Mouse (Mus musculus) colon, adult 2 months (tissue): Measurements from ENCODE around the gene Chia1. TPM values are rescaled to one million over a fixed set of nuclear protein-coding genes. Genes with fewer than 3 reads are reported as not detected.

ENCODE experiments used
- polyA plus RNA-seq: library from polyadenylated mRNA; depleted of rRNA; stranded (reverse); fragments of >200 nt; gene quantifications from 2 replicates; pipeline ENCODE4 v1.2.3, GENCODE M21; 2012; rRNA removed

Gene Chia1
- polyA plus RNA-seq: not detected in 2 replicates

DNA sequence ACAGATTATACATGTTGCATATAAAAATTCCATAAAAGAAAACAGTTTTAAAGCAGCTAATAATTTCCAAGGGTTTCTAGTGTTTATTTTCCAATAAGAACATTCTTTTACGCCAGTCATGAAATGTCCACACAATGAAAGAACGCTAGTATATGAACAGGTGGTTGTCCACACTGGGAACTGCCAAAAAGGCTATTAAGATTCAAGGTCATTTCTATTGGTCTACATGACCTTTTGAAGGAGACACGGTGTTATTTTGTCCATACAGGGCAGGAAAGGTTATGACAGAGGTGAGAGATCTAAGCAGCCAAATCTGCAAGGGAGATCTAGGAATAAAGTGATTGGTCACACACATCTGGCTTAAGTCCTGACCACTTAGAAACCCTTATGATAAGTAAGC lies at the start of gene Chia1:
Chia1 (plus strand) TSS at position 301 of the 400 bp plus-strand sequence.

GRCm38 (mm10) chr3:106167464-106167863 lies 54.4 kb downstream of the Chia1 start, which contains the start of gene Chil3:
Gene Chil3, minus strand, starts transcription at chr3:106167564.

Other genes starting within 250 kb of the Chia1 start
- gene Adora3, start 242.4 kb upstream of the Chia1 start, polyA plus RNA-seq: 0.45 and 0.51 TPM in 2 replicates
- 0.27 and 0.87 TPM in 2 replicates for gene Tmigd3, start 242.3 kb upstream of the Chia1 start, polyA plus RNA-seq
- gene I830077J02Rik, start 180.6 kb upstream of the Chia1 start, polyA plus RNA-seq: 0.37 and 0.62 TPM in 2 replicates
- 14.5 and 19.2 TPM in 2 replicates for gene Wdr77, start 153.9 kb upstream of the Chia1 start, polyA plus RNA-seq
- 139 and 159 TPM in 2 replicates for gene Atp5f1, start 153.1 kb upstream of the Chia1 start, polyA plus RNA-seq
- gene Ovgp1, start 139.5 kb upstream of the Chia1 start, polyA plus RNA-seq: 0.31 and 0.50 TPM in 2 replicates
- not detected in 2 replicates for gene Pifo, start 98.6 kb upstream of the Chia1 start, polyA plus RNA-seq
- gene Chil5, start 80.4 kb upstream of the Chia1 start, polyA plus RNA-seq: not detected in 2 replicates
- gene Chil3, start 54.3 kb downstream of the Chia1 start, polyA plus RNA-seq: 0.07 TPM in 1 of 2 replicates, not detected in the other
- gene Chil4, start 106.3 kb downstream of the Chia1 start, polyA plus RNA-seq: not detected in 2 replicates